Mouse (Mus musculus): ENCODE measurements around the gene Slc34a1.

Slc34a1 gene

GRCm38 (mm10) chr13:55444286-55444936 is 46.4 kb downstream of the Slc34a1 start:
- no peak for DNase-seq (ENCODE audit: low spot score)

- DNase-seq (ENCODE audit: low spot score), result peak; percentile 99
These were observed 46.9 kb downstream of the Slc34a1 start, which contains the start of gene Grk6 for GRCm38 (mm10) chr13:55444937-55445315. Grk6 (plus strand) TSS chr13:55445072.

GRCm38 (mm10) chr13:55445361-55446091 is 47.5 kb downstream of the Slc34a1 start:
- DNase-seq (ENCODE audit: low spot score), result peak; percentile 49

DNA sequence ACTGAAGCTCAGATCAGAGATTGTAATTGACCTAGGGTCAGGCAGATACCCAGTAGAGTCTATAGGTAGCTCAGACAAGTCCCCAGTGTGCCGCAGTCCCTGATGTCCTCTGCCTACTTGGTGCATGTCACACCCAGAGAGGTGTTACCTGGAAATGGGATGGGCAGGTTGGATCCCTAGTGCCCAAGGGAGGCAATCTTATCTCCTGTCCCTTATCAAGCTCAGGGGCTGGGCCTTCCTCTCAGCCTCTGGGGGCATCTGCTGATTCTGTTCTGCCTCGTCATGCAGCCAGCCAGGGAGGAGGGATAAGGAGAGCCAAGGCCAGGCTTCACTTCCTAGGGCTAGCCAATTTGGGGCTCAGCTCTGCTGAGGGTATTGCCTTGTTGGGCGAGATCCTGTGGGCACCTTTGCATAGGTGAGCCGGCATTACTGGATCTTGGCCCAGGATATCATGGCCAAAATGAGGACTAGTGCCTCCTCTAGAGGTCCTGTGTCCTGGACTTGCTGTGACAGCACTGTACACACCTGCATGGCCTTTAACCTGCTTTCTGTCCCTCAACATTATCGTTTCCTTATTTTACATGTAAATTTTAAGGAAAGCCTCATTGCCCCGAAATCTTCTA is 48.6 kb downstream of the Slc34a1 start:
- no peak for DNase-seq (ENCODE audit: low spot score)

- DNase-seq (ENCODE audit: low spot score), result no peak
These were observed 49.6 kb downstream of the Slc34a1 start for GRCm38 (mm10) chr13:55447543-55447943.

- no peak for DNase-seq (ENCODE audit: low spot score)
These were observed 50.1 kb downstream of the Slc34a1 start for GRCm38 (mm10) chr13:55448131-55448530.

- no peak for DNase-seq (ENCODE audit: low spot score)
These were observed 51.2 kb downstream of the Slc34a1 start for GRCm38 (mm10) chr13:55449205-55449604.

DNA sequence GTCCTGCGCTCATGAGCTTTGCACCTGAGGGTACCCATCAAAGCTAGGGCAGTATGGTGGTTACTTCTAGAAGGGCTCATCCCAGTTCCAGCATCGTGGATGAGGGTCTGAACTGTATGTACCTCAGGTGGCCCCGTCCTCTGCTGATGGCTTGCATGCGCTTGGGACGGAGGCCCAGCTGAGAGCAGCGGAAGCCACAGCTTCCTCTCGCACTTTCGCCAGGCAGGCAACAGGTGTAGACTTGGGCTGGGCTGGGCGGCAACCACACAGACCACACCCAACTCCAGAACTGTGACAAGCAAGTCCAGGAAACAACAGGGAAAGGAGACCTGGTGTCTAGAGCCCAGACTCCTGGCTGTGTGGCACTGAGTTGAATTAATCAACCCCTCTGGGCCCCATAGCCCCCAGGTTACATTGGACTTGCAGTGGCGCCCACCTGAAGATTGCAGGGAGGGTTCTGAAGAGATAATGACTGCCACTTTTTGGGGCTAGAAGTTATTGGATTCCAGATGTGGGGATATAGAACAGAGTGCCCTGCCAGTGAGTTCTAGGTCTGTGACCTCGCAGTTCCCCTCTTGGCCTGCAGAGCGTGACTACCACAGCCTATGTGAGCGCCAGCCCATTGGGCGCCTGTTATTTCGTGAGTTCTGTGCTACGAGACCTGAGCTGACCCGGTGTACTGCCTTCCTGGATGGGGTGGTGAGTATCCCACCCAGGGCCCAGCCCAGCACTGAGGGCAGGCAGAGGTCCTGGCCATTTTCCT is 51.9 kb downstream of the Slc34a1 start:
- DNase-seq (ENCODE audit: low spot score), result no peak

DNA sequence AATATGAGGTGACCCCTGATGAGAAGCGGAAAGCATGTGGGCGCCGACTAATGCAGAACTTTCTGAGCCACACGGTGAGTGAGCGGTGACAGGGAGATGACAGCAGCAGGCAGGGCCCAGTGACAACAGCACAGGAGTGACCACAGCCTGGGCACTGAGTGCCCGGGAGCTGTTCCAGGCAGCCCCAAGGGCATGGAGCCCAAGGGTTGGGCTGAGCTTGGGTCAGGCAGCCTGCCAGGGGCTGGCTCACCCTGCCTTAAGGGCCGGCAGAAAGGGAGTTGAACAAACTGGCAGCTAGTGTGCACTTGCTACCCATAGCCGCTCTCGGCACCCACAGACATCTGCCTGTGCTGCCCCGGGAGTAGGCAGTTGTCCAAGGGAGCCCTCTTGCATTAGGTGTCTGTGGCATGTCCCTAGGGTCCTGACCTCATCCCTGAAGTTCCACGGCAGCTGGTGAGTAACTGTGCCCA is 52.6 kb downstream of the Slc34a1 start:
- DNase-seq (ENCODE audit: low spot score), result peak; percentile 76

DNA sequence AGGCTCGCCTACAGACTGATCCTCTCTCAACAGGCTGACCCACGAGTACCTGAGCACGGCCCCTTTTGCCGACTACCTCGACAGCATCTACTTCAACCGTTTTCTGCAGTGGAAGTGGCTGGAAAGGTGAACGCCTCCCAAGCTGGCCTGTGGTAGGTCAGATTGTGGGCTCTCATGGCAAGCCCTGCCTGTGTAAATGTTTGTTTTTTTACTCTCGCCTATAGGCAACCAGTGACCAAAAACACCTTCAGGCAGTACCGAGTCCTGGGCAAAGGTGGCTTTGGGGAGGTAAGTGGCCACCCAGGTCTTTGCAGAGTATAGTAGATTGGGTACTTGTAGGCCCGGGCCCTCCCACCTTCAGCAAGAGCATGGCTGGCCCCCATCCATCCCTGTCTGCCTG is 53.3 kb downstream of the Slc34a1 start:
- no peak for DNase-seq (ENCODE audit: low spot score)

DNA sequence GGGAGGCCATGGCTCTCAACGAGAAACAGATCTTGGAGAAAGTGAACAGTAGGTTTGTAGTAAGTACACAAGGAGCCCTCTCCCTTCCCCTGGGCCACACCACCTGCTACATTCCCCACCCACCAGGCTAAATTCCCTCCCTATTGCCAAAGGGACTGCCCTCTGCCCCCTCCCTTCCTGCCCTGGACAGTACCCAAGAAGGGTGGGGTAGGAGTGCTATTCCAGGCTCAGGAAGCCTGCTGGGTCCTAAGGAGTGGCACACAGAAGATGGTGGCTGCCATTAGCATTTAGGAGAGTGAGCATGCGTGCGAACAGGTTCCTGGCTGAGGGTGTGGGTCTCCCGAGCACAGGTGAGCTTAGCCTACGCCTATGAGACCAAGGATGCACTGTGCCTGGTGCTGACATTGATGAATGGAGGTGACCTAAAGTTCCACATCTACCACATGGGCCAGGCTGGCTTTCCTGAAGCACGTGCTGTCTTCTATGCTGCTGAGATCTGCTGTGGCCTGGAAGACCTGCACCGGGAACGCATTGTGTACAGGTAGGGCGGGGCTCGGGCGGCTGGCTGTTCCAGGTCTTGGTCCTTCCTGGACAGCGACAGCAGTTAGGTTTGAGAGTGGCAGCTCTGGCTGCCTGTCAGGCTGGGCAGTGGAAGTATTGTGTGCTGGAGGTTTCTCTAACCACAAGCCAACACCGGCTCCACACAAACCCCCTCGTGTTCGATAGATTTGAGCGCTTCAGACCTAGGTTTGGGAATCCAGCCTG is 54.0 kb downstream of the Slc34a1 start:
- DNase-seq (ENCODE audit: low spot score), result peak; percentile 47

- no peak for DNase-seq (ENCODE audit: low spot score)
These were observed 65.0 kb downstream of the Slc34a1 start for GRCm38 (mm10) chr13:55462965-55463364.

- DNase-seq (ENCODE audit: low spot score), result no peak
These were observed 65.5 kb downstream of the Slc34a1 start for GRCm38 (mm10) chr13:55463399-55464026.

DNA sequence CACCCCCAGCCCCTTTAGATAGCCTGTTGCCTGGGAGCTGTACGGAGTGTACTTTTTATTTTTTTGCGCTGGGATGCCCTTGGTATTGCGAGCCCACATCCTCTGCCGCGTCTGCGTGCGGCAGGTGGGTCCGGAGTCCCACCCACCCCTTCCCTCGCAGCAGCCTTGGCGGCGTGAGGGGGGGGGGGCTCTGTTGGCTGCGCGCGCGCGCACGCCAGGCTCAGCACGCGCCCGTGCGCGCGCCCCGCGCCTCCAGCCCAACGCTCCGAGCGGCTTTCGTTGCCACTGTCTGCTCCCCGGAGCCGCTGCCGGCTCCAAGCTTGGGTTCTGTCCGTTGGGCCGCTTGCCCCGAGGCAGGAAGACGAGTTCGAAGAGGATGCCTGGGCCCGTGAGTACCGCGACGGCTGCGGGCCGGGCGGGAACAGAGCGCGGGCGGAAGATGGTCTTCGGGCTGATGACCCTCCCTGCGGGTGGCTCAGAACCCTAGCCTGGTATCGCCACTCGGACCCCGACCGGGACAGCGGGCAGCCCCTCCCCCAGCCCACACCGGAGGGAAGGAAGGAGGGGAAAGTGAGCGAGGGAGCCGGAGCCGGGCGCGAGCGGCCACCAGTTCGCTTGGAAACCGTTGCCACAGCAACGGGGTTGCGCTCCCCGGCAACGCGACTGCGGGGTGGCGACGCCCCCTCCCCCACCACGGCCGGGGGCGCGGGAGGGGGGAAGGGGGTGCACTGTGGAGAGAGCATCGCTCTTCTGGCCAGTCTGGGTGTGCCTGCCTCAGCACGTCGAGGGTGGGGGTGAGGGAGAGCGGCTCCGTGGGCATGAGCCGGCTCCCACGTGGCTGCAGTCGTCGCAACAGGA is 66.3 kb downstream of the Slc34a1 start, which contains the start of gene Prr7:
Gene Prr7 (plus strand): TSS at position 241 of the 858 bp plus-strand sequence.
- peak; percentile 71 for DNase-seq (ENCODE audit: low spot score)

GRCm38 (mm10) chr13:55465184-55465583 is 67.2 kb downstream of the Slc34a1 start:
- peak; percentile 63 for DNase-seq (ENCODE audit: low spot score)

Measured in MN1 (cell line).